Mouse (Mus musculus): ENCODE measurements at regions not wholly inside any gene's neighbourhood (a gene's known extent, or its start where the extent isn't known, plus 50 kb on each side); places are given as distances from the start of the nearest gene placed in this dataset.

DNA sequence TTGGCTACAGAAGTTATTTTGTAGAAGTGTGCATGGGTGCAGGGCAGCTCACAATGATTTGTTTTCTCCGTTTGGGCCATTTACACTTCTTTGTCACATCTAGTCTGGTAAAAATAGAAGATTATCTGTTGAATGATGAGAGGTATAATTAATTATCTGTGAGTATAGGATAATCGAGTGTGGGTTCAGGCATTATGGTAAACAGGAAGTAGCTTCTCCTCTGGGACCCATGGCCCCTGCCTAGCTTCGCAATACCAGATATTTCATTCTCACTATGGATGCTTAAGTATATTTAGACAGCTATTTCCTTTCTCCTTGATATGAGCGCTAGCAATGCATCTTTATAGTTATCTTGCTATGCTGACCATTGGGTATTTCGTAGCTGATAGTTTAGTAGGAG is 1373.7 kb upstream of the Pcdh20 start:
- ATAC-seq: no peak

DNA sequence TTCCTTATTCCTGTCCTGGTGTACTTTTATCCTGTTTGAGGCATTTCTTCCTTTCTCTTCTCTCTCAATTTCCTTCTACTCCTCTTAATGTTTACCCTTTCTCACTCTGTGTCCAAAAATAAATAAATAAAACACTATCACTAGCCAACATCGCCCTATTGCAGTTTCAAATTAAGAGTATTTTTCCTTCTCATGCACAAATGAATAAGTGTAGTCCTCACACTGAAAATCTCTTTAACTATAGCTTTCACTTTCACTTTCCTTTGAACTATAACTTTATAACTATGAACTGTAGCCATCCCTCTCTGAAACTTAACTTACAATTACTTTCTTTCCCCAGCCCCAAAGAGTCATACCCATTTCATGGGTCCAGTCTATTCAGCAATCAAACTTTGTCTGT is 1355.5 kb upstream of the Pcdh20 start:
- ATAC-seq: peak; percentile 71

DNA sequence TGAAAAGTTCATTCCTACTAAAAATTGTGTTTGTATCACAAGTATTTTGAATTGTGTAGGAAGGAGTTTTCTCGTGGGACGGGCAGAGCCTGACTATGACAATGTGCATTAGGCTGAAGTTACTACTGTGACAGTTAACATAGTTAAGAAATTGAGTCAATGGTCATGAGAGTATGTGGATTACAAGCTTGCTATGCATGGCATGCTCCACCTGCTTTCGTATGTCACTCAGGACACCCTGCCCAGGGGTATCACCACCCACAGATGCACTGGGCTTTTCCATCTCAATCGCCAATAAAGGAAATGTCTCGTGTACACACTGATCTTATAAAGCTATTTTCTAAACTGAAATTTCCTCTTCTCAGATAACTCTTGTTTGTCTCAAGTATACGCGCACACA is 1354.8 kb upstream of the Pcdh20 start:
- ATAC-seq: no peak

DNA sequence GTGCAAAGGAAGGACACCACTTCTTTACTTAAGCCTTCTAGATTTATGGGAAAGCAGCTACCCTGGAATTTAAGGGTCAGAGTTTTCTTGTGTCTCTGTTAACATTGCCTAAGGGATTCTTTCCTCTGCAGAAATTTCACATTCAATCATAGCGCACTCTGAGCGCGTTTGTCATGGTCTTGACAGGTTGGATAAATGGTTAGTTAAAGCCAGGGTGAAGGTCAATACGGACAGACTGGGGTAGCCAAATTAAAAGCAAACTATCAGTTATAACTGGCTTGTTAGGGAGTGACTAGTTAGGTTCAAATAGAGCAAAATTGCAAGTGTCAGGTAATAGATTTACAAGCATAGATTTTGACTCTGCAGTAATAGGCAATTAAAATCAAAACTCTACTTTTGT is 1352.2 kb upstream of the Pcdh20 start:
- no peak for ATAC-seq

DNA sequence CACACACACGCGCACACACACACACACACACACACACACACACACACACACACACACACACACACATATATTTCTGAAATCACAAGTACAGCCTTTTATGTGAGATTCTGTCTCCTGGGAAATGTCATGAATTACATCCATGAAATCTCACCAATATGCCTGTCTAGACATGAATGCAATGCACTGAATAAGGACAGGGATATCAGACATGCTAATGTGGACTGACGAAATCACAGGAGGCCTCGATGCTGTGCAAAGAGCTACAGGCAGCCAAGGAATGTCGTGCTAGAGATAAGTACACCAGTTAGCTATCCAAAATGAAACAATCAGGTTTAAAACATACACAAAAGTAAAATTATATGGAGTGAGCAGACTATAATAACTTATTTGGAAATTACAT is 1351.0 kb upstream of the Pcdh20 start:
- no peak for ATAC-seq

DNA sequence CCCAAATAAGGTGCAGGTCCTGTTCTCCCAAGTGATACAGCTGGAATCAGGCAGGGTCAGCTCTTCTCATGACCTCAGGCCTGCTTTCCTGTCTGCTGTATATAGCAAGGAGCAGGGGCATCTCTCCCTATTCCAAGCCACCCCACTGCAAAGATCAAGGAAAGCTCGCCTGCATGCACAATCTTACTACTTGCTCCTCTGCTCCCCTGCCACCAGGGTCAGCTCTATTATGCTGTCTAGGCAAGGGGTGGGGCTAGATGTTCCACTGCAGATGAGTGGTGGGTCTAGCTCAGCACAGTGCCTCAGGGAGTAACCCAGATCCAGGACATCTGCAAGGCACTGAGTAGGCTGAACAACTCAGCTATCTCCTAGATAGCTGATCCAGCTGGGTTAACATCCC is 1335.6 kb upstream of the Pcdh20 start:
- ATAC-seq: no peak

DNA sequence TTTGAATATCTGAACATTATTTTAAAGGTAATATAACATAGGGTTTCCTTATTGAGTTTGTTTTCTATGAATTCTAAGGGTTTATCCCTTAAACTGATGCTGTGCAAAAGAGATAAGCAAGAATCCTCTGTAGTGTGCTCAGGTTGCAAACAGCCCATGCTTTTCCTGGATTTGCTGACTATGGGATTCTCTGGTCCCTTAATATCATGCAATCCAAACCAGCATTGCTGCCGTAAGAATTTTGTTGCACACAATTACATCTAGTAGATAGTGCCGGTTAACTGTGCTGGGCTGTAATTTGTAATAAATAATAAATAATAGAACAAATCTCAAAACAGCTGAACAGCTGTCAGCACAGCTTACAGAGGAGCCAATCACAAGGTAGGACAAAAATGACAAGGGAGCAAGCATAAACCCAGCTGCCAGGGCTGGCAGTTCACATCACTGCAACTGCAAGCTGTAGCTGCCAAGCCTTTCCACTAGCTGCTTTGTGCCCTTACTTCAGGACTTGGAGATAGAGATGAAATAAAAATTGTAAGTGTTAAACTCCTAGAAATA is 1333.6 kb upstream of the Pcdh20 start:
- ATAC-seq: no peak

DNA sequence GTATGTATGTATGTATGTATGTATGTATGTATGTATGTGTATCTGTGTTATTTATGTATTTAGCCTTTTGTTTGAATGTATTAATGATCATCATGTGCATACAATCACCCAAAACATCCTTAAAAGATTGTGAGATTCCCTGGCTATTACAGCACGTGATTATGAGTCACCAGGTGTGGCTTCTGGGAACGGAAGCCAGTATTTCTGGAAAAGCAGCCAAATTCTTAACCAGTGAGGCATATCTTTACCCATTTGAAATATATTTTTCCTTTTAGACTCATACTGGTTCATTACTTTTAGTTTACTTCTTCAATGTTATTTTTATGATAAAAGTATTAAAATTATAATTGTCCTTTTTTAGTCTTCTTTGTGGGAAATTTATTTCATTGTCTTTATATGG is 1284.6 kb upstream of the Pcdh20 start:
- ATAC-seq: no peak

DNA sequence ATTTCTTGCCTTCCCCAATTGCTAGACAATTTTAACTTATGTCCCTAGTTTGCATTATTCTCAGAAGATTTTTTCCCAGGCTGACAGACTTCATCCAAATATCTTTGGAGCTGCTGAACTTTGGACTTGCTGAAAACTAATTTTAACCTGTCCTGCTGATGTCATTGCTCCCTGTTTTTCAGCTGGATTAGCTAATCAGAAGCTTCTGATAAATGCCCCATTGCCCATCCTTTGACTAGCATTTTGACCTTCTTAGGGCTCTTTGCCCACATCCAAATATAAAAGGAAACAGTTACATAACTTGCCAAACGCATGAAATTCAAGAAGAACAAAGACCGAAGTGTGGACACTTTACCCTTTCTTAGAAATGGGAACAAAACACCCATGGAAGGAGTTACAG is 1242.5 kb upstream of the Pcdh20 start:
- no peak for ATAC-seq
